Mouse (Mus musculus): Measurements from ENCODE around the gene Slc2a8. TPM values are rescaled to one million over a fixed set of nuclear protein-coding genes. Genes with fewer than 3 reads are reported as not detected.

The Slc2a8 gene
- polyA plus RNA-seq, 1 experiment from 2014 or later: 50.2 TPM

- ATAC-seq: no peak
- H3K9ac ChIP-seq (ENCODE audit: low read depth, low read length): 0 out of 2 replicates have a peak overlapping the region, but pooled peaks have one; percentile 75
Observed at GRCm38 (mm10) chr2:32963981-32964380, 17.9 kb downstream of the Slc2a8 start.

DNA sequence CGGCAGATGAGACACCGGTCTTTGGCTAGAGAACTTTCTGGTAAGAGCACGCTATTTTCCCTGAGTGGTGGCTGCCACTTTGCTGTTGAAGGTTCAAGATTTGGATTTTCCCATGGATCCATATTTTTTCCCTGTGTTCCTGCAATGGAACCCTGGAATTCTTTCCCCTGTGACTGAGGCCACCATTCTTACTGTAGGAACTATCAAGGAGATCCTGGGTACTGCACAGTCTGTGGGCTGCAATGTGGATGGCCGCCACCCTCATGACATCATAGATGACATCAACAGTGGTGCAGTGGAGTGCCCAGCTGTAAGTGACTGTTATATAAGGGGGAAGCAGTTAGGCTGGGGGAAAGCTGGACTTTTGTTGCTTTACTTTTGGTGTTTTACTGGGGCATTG, 18.3 kb downstream of the Slc2a8 start:
- Histone ChIP-seq H3K4me2 (replicated peaks; ENCODE audit: low read depth) (peak overlapping the region; percentile 95), H3K4me1 (replicated peaks; ENCODE audit: control insufficient read depth, insufficient read depth, low read length) (peaks cover 14% of the 10 kb centered on the region), H3K4me3 (ENCODE audit: low read depth, low read length) (peak overlapping the region; percentile 75), H3K9me3 (ENCODE audit: control insufficient read depth) (no peaks in the 10 kb centered on the region), H3K27ac (ENCODE audit: low read depth, low read length) (no peak overlapping the region), H3K27me3 (replicated peaks; ENCODE audit: control insufficient read depth, insufficient read depth, low read length) (no peaks in the 10 kb centered on the region), H3K36me3 (ENCODE audit: control insufficient read depth, insufficient read depth) (peaks cover 20% of the 10 kb centered on the region), H3K9ac (ENCODE audit: low read depth, low read length) (peak overlapping the region; percentile 75; the same call in 1 of the 2 replicates)
- no peak for TF ChIP-seq CTCF (IDR thresholded peaks at IDR 0.05; ENCODE audit: low read depth)
- ATAC-seq: no peak
- WGBS: 36% methylated on average over 4 of the region's 4 CpGs

More at GRCm38 (mm10) chr2:32963981-32964380, 17.9 kb downstream of the Slc2a8 start:
- Histone ChIP-seq H3K27ac (ENCODE audit: low read depth, low read length) (no peak overlapping the region), H3K36me3 (ENCODE audit: control insufficient read depth, insufficient read depth) (peaks cover 20% of the 10 kb centered on the region), H3K9me3 (ENCODE audit: control insufficient read depth) (no peaks in the 10 kb centered on the region), H3K4me3 (ENCODE audit: low read depth, low read length) (0 out of 2 replicates have a peak overlapping the region, but pooled peaks have one; percentile 75), H3K4me1 (replicated peaks; ENCODE audit: control insufficient read depth, insufficient read depth, low read length) (peaks cover 14% of the 10 kb centered on the region), H3K27me3 (replicated peaks; ENCODE audit: control insufficient read depth, insufficient read depth, low read length) (no peaks in the 10 kb centered on the region), H3K4me2 (replicated peaks; ENCODE audit: low read depth) (peak overlapping the region; percentile 95)
- no peak for TF ChIP-seq CTCF (IDR thresholded peaks at IDR 0.05; ENCODE audit: low read depth)
- 60% methylated on average over 1 of the region's 1 CpGs for WGBS

GRCm38 (mm10) chr2:32962875-32963220, 19.0 kb downstream of the Slc2a8 start:
- peaks cover 13% of the 10 kb centered on the region for H3K4me1 ChIP-seq (replicated peaks; ENCODE audit: control insufficient read depth, insufficient read depth, low read length)
- H3K36me3 ChIP-seq (ENCODE audit: control insufficient read depth, insufficient read depth): peaks cover 20% of the 10 kb centered on the region
- H3K9ac ChIP-seq (ENCODE audit: low read depth, low read length): peak overlapping the region; percentile 75
- no peak for TF ChIP-seq CTCF (IDR thresholded peaks at IDR 0.05; ENCODE audit: low read depth)
- ATAC-seq: no peak
- H3K27ac ChIP-seq (ENCODE audit: low read depth, low read length): peak overlapping the region; percentile 78; the same call in 1 of the 2 replicates
- peak overlapping the region; percentile 95 for H3K4me2 ChIP-seq (replicated peaks; ENCODE audit: low read depth)
- no peaks in the 10 kb centered on the region for H3K27me3 ChIP-seq (replicated peaks; ENCODE audit: control insufficient read depth, insufficient read depth, low read length)
- 5% methylated on average over 9 of the region's 9 CpGs for WGBS
- H3K4me3 ChIP-seq (ENCODE audit: low read depth, low read length): peak overlapping the region; percentile 75
- no peaks in the 10 kb centered on the region for H3K9me3 ChIP-seq (ENCODE audit: control insufficient read depth)

DNA sequence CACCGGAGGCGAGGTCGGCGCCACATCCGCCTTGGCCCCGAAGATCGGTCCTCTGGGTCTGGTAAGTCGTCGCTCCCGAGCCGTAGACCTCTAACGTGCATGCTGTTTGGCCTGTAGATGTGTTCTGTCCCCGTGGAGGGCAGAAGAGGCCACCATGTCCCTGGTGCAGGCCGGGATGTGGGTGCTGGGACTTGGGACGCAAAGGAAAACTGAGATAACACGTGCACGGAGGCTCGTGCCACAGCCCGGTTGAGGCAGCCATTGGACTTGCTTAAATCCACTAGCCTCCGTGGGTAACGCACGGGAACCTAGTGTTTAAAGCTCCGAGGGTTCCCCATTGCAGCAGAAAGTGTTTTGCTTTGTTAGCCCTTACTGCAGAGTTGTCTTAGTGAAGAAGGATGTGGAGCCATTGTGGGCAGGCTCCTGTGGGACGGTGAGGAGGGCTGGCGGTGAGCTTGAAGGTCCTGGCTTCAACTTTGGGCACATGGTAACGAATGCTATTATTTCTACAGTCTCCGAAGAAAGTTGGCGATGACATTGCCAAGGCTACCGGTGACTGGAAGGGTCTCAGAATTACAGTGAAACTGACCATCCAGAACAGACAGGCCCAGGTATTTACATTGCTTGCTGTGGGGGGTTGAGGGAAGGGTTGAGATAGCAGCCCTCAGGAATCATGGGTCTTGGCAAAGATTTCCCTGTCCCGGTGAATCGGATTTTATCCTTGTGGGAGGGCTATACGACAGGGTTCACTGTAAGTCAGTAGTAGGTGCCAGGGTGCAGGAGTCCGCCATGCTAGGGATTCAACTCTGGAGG, 19.6 kb downstream of the Slc2a8 start:
- ATAC-seq: no peak
- peaks cover 20% of the 10 kb centered on the region for H3K36me3 ChIP-seq (ENCODE audit: control insufficient read depth, insufficient read depth)
- H3K27ac ChIP-seq (ENCODE audit: low read depth, low read length): peak overlapping the region; percentile 78
- H3K9me3 ChIP-seq (ENCODE audit: control insufficient read depth): no peaks in the 10 kb centered on the region
- under 1% methylated on average over 33 of the region's 33 CpGs for WGBS
- H3K9ac ChIP-seq (ENCODE audit: low read depth, low read length): peak overlapping the region; percentile 75
- H3K4me3 ChIP-seq (ENCODE audit: low read depth, low read length): peak overlapping the region; percentile 75
- H3K4me1 ChIP-seq (replicated peaks; ENCODE audit: control insufficient read depth, insufficient read depth, low read length): peaks cover 7% of the 10 kb centered on the region
- peak overlapping the region; percentile 95 for H3K4me2 ChIP-seq (replicated peaks; ENCODE audit: low read depth)
- H3K27me3 ChIP-seq (replicated peaks; ENCODE audit: control insufficient read depth, insufficient read depth, low read length): no peaks in the 10 kb centered on the region
- TF ChIP-seq CTCF (IDR thresholded peaks at IDR 0.05; ENCODE audit: low read depth): no peak

GRCm38 (mm10) chr2:32961192-32961995, 20.5 kb downstream of the Slc2a8 start, which contains the start of the genes Rpl12 and Lrsam1:
TSS of gene Rpl12 (plus strand) at chr2:32961559.
TSS of gene Lrsam1 (minus strand) at chr2:32961614.
- H3K4me3 ChIP-seq (ENCODE audit: low read depth, low read length): peak within 1 kb of the TSS; percentile 75
- H3K4me1 ChIP-seq (replicated peaks; ENCODE audit: control insufficient read depth, insufficient read depth, low read length): peaks cover 6% of the 10 kb centered on the region
- no peaks in the 10 kb centered on the region for H3K27me3 ChIP-seq (replicated peaks; ENCODE audit: control insufficient read depth, insufficient read depth, low read length)
- TF ChIP-seq CTCF (IDR thresholded peaks at IDR 0.05; ENCODE audit: low read depth): no peak
- ATAC-seq: peak; percentile 85
- peak within 1 kb of the TSS; percentile 81 for H3K9ac ChIP-seq (ENCODE audit: low read depth, low read length)
- peaks cover 26% of the 10 kb centered on the region for H3K36me3 ChIP-seq (ENCODE audit: control insufficient read depth, insufficient read depth)
- WGBS: 2% methylated on average over 52 of the region's 55 CpGs
- peak within 1 kb of the TSS; percentile 95 for H3K4me2 ChIP-seq (replicated peaks; ENCODE audit: low read depth)
- peak within 1 kb of the TSS; percentile 78 for H3K27ac ChIP-seq (ENCODE audit: low read depth, low read length)
- H3K9me3 ChIP-seq (ENCODE audit: control insufficient read depth): no peaks in the 10 kb centered on the region

DNA sequence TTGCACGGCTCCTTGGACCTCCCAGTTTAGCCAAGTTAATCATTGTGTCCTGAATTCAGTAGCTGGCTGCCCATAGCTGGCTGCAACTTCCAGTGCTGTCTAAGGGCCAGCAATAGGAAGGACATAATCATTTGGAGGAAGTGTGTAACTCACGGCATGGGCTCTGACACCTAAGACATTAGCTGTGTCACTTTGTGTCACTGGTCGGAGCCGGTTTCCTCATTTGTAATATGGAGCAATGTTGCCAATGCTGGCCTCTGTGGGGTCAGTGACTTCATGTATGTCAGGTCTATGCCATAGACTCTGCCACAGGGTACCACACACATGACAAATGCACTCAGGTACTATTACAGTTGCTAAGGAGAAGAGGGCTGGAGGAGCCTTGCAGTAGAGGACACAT, 21.6 kb downstream of the Slc2a8 start:
- no peak overlapping the region; the same call in 1 of the 2 replicates for H3K4me2 ChIP-seq (replicated peaks; ENCODE audit: low read depth)
- H3K27ac ChIP-seq (ENCODE audit: low read depth, low read length): no peak overlapping the region
- peaks cover 36% of the 10 kb centered on the region for H3K36me3 ChIP-seq (ENCODE audit: control insufficient read depth, insufficient read depth)
- ATAC-seq: no peak
- 77% methylated on average over 4 of the region's 4 CpGs for WGBS
- H3K9ac ChIP-seq (ENCODE audit: low read depth, low read length): peak overlapping the region; percentile 81; the same call in 1 of the 2 replicates
- TF ChIP-seq CTCF (IDR thresholded peaks at IDR 0.05; ENCODE audit: low read depth): no peak
- no peaks in the 10 kb centered on the region for H3K9me3 ChIP-seq (ENCODE audit: control insufficient read depth)
- H3K4me3 ChIP-seq (ENCODE audit: low read depth, low read length): no peak overlapping the region
- H3K27me3 ChIP-seq (replicated peaks; ENCODE audit: control insufficient read depth, insufficient read depth, low read length): no peaks in the 10 kb centered on the region
- H3K4me1 ChIP-seq (replicated peaks; ENCODE audit: control insufficient read depth, insufficient read depth, low read length): peaks cover 6% of the 10 kb centered on the region
